Mouse (Mus musculus) lung, postnatal 14 days (tissue): ENCODE measurements around the gene Wwc2.

Source experiments
- DNase-seq: peaks from one replicate; pipeline ENCODE4 v3.0.0; 2021

Gene Wwc2

GRCm38 (mm10) chr8:47781881-47782280, 208.8 kb downstream of the Wwc2 start:
- DNase-seq = no peak

DNA sequence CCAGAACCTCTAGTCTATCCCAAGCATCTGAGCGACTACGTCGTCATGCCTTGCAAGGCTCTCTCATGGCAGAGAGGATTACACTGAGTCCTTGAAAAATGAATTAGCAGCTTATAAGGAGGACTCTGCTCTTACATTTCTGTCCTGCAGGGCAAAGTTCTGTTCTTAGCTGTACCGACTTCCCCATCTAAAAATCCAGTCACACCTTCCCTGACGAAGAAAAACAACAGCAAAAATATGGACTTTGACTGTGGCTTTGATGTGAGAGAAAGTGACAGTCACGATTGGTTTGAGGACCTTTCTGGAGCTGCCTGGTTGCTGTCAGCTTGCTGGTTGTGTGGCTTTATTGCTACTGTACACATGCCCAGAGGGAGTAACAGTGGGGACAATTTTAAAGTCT, 211.1 kb downstream of the Wwc2 start:
- DNase-seq = no peak

GRCm38 (mm10) chr8:47777415-47777814, 213.3 kb downstream of the Wwc2 start:
- DNase-seq = no peak
